Mouse (Mus musculus) adrenal gland, postnatal 25 days (tissue): ENCODE measurements around the gene Vmn1r1. TPM values are rescaled to one million over a fixed set of nuclear protein-coding genes. Genes with fewer than 3 reads are reported as not detected.

Source experiments
- total RNA-seq: library from RNA; stranded (reverse); gene quantifications from 2 replicates; pipeline ENCODE4 v1.2.3, GENCODE M21; 2021

Vmn1r1 gene
- total RNA-seq, 1 experiment from 2014 or later = not detected

Other genes starting within 250 kb of the Vmn1r1 start
- 61.0 and 64.8 TPM in 2 replicates for gene Enah, start 144.5 kb downstream of the Vmn1r1 start, total RNA-seq
- gene Srp9, start 39.7 kb downstream of the Vmn1r1 start, total RNA-seq = 50.7 and 60.9 TPM in 2 replicates
- 97.3 and 103 TPM in 2 replicates for gene Degs1, start 118.3 kb upstream of the Vmn1r1 start, total RNA-seq
- 34.1 and 45.9 TPM in 2 replicates for gene Fbxo28, start 177.1 kb upstream of the Vmn1r1 start, total RNA-seq
- gene Trp53bp2, start 244.7 kb upstream of the Vmn1r1 start, total RNA-seq = 21.7 and 25.2 TPM in 2 replicates